Mouse (Mus musculus) CD4-positive naive resting alpha-beta T cell, adult 76 days (primary cell): ENCODE measurements around the gene Tex26. TPM values are rescaled to one million over a fixed set of nuclear protein-coding genes. Genes with fewer than 3 reads are reported as not detected.

Experiments used
- total RNA-seq: library from RNA; stranded (reverse); gene quantifications from one replicate; pipeline ENCODE4 v1.2.4, GENCODE M21; 2023

The Tex26 gene
- total RNA-seq: 1.6 TPM

GRCm38 (mm10) chr5:149439531-149440179 is at the start of gene Tex26:
Gene Tex26, plus strand, starts transcription at chr5:149439660.

GRCm38 (mm10) chr5:149411509-149412193 is 27.8 kb upstream of the Tex26 start, which contains the start of gene Medag:
Gene Medag, plus strand, starts transcription at chr5:149411749.

Other genes with a start within 250 kb of the Tex26 start
- 13.1 TPM for gene Alox5ap, start 174.9 kb upstream of the Tex26 start, total RNA-seq
- gene Medag, start 27.9 kb upstream of the Tex26 start, total RNA-seq: not detected
- not detected for gene Wdr95, start 89.0 kb downstream of the Tex26 start, total RNA-seq
- gene Hsph1, start 196.7 kb downstream of the Tex26 start, total RNA-seq: 189 TPM
- 4.3 TPM for gene B3glct, start 238.6 kb downstream of the Tex26 start, total RNA-seq